Mouse (Mus musculus) cerebellum, adult (tissue): ENCODE results near the gene Sdccag8.
"Not testable (repeated sequence)": the region's sequence is repeated elsewhere in the genome, so short reads cannot be mapped to it uniquely, and the experiment has no call there.

Experiments
- ATAC-seq: cut with Nextera tagmentation; 2 replicates; pipeline ENCODE4 v1.9.2; 2017; ENCODE audit warnings: mild to moderate bottlenecking, moderate library complexity, mixed read lengths; ENCODE audit not compliant: insufficient number of reproducible peaks, low FRiP score, low TSS enrichment

The Sdccag8 gene

GRCm38 (mm10) chr1:176934043-176934762, 119.7 kb downstream of the Sdccag8 start:
- ATAC-seq = 0 out of 2 replicates have a peak, but pooled peaks have one; percentile 26

- peak; percentile 54 for ATAC-seq
Measured at GRCm38 (mm10) chr1:176939901-176940341, 125.5 kb downstream of the Sdccag8 start.

DNA sequence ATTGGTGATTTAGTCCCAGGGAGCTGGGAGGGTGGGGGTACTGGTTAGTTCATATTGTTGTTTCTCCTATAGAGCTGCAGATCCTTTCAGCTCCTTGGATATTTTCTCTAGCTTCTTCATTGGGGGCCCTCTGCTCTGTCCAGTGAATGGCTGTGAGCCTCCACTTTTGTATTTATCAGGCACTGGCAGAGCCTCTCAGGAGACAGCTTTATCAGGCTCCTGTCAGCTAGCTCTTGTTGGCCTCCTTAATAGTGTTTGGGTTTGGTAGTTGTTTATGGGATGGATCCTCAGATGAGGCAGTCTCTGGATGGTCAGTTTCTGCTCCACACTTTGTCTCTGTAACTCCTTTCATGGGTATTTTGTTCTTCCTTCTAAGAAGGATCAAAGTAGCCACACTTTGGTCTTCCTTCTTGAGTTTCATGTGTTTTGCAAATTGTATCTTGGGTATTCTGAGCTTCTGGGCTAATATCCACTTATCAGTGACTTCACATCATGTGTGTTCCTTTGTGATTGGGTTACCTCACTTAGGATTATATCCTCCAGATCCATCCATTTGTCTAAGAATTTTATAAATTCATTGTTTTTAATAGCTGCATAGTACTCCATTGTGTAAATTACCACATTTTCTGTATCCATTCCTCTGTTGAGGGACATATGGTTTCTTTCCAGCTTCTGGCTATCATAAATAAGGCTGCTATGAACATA, 127.0 kb downstream of the Sdccag8 start:
- ATAC-seq = not testable (repeated sequence)

DNA sequence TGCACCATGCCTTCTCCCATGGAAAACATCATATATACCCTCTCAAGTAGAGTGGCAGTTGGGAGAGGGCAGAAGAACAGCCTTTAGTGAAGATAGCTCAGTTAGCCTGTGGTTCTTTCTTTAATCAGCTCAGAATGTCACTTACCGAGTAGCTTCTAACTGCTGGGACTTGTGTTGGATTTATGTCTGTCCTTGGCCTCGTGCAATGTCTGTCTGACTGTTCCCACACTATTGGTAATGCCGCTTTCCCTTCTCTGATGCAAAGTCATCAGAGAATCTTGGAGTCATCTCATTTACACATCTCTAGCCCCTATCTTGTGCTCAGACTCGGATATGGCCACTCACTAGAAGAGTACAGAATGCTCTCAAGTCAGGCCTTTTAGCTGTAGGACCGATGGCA, 128.7 kb downstream of the Sdccag8 start:
- no peak for ATAC-seq

GRCm38 (mm10) chr1:176943987-176944386, 129.5 kb downstream of the Sdccag8 start:
- no peak for ATAC-seq

- no peak for ATAC-seq
Measured at GRCm38 (mm10) chr1:176944458-176945174, 130.2 kb downstream of the Sdccag8 start.

- ATAC-seq = no peak
Measured at GRCm38 (mm10) chr1:176945175-176945540, 130.7 kb downstream of the Sdccag8 start.

- ATAC-seq = peak; percentile 64
Measured at GRCm38 (mm10) chr1:176946031-176946795, 131.8 kb downstream of the Sdccag8 start.

GRCm38 (mm10) chr1:176946796-176947181, 132.3 kb downstream of the Sdccag8 start:
- ATAC-seq = no peak

DNA sequence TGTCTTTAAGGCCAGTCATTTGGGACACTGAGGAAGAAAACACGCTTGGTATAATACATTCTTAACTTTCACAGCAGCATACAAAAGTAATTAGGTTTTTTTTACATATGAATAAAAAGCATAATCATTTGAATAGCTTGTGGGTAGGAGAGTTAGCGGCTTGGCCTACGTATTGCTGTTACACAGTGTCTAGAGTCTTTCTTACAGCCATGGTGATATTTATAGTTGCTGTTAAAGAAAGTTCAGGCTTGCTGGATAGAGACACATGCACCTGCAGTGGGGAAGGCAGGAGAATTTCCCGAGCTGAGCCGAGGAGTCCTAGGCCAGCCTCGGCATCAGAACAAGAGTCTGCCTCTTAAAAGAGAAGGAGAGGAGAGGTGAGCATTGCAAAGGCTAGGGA, 134.4 kb downstream of the Sdccag8 start:
- ATAC-seq = no peak

- no peak for ATAC-seq
Measured at GRCm38 (mm10) chr1:176949320-176949719, 134.9 kb downstream of the Sdccag8 start.

- no peak for ATAC-seq
Measured at GRCm38 (mm10) chr1:176950061-176950460, 135.6 kb downstream of the Sdccag8 start.

DNA sequence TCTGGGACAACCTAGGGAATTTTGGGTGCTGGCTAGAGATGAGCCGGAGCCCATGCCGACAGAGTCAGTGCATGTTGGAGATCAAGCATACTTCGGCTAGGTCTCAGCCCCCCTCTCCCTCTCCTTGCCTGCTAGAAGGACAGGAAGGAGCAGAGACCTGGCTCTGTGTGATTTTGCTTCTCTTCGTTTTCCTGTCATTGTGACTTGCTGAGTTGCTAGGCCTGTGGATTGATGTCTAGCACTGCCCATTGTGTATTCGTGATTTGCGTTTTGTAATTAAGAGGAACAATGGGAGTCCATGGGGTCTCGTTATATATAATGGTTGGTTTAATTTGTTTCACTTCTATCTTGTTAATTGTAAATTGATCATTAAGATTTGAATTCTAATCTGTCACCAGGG, 137.4 kb downstream of the Sdccag8 start:
- ATAC-seq = no peak

DNA sequence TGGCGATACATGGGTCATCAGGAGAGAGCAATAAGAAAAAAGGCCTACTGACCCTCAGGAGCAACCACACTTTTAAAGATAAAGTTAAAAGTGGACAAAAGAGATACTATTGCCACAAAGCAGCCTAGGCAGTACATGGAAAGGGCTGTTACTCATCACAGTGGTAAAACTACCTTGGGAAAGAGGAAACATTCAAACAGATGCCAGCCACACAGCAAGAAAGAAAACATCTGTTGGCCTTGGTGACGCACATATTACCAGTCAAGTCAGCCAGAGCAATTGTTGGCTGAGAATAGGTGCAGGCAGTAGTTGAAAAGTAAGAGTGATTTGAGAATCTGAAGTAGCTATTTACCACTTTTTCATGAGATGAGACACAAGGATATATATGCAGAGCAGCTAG, 143.9 kb downstream of the Sdccag8 start:
- ATAC-seq = no peak

DNA sequence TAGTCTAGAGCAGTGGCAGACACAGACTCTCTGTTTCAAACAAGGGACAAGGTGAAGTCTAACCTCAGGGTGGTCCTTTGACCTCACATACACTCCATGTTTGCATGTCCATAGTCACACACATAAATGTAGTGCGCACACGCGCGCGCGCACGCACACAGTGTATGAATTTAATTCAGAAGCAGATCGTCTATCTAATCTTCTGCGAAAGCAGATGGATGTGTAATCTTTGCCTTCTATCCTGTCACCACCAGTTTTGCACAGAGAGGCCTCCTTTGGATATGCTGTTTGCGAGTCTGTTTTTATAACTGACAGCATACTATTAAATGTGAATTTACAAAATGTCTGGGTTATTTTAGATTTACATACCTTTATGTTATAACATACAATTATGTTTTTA, 147.3 kb downstream of the Sdccag8 start:
- ATAC-seq = no peak

- no peak for ATAC-seq
Measured at GRCm38 (mm10) chr1:176962894-176963293, 148.4 kb downstream of the Sdccag8 start.

GRCm38 (mm10) chr1:176967299-176967698, 152.8 kb downstream of the Sdccag8 start:
- no peak for ATAC-seq

DNA sequence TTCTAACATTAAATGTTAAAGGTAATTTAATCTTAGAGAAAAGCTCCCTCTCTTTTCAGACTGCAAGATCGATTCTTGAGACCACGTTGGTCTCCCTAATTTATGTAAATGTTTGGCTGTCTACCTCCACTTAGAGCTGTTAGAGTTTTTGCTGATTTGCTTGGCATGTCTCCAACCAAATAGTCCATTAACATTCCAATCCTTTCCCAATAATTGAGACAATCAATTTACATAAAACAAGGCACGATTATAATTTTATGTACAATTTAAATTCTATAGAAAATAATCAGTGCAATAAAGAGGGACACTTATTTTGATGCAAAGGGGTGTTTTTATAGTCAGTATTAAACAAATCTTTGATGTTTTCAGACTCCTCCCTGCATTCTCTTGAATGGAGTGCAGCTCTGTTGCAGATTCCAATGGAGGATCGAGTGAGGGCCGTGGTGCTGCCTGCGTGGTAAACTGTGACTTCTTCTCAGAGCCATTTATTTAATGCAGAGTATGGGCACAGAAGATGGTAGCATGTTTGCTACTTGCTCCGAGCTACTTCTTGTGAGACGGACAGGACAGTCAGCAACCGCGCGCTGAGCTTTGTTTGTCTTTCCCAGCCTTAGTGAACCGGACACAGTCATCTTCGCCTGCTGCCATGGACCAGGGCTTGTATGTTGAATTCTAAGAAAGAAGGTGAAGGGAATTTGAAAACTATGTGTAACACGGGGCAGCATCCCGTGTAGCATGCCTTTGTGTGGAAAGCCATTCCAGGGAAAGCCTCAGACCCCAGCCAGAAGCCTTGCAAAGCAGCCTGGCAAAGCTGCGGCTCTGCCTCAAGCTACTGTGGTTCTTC, 156.4 kb downstream of the Sdccag8 start:
- ATAC-seq = no peak

DNA sequence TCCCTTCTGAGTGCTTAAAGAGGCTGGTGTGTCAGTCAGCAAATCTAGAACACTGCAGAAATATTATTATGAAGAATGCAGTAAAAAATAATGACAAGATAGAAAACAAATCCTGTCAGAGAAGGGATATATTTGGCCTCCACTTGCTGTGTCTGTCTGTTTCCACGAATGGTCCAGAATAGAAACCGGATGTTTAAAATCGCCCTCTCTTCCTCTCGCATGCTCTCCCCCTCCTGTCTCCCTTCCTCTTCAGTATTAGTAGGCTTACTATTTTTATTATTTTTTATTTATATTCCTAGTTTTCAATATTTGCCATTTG, 157.0 kb downstream of the Sdccag8 start:
- no peak for ATAC-seq
